Mouse (Mus musculus) forebrain, embryonic 11.5 days (tissue): Measurements from ENCODE around the gene Zfp182. TPM values are rescaled to one million over a fixed set of nuclear protein-coding genes. Genes with fewer than 3 reads are reported as not detected.

ENCODE experiments used
- polyA plus RNA-seq: library from polyadenylated mRNA; unstranded; fragments of >200 nt; fragmentation: Nextera tagmentation; extraction: Ambion mirVana; gene quantifications from 2 replicates; pipeline ENCODE4 v1.2.1, GENCODE M21; 2014

The Zfp182 gene
- polyA plus RNA-seq, 1 experiment from 2014 or later: 7.8 TPM

Other genes starting within 250 kb of the Zfp182 start
- gene Timp1, start 192.2 kb downstream of the Zfp182 start, polyA plus RNA-seq: 5.8 and 7.4 TPM in 2 replicates
- 11.5 and 12.6 TPM in 2 replicates for gene Syn1, start 141.3 kb downstream of the Zfp182 start, polyA plus RNA-seq
- gene Cfp, start 130.8 kb downstream of the Zfp182 start, polyA plus RNA-seq: 4.5 and 5.7 TPM in 2 replicates
- 9.9 and 10.0 TPM in 2 replicates for gene Elk1, start 111.7 kb downstream of the Zfp182 start, polyA plus RNA-seq
- gene Uxt, start 100.3 kb downstream of the Zfp182 start, polyA plus RNA-seq: 56.2 and 62.6 TPM in 2 replicates
- gene Spaca5, start 6.1 kb upstream of the Zfp182 start, polyA plus RNA-seq: not detected in 2 replicates
- 1.7 and 2.6 TPM in 2 replicates for gene Zfp300, start 27.2 kb upstream of the Zfp182 start, polyA plus RNA-seq
- not detected in 2 replicates for gene Ssxa1, start 53.5 kb upstream of the Zfp182 start, polyA plus RNA-seq
- not detected in 2 replicates for gene Gm21876, start 113.3 kb upstream of the Zfp182 start, polyA plus RNA-seq